Mouse (Mus musculus): Measurements from ENCODE around the gene Mydgf. TPM values are rescaled to one million over a fixed set of nuclear protein-coding genes. Genes with fewer than 3 reads are reported as not detected.

Gene Mydgf
- polyA plus RNA-seq (2012; rRNA removed) = 44.5 and 45.0 TPM in 2 replicates

- peak; percentile 95 for DNase-seq
- no peaks in the 10 kb centered on the region for H3K27me3 ChIP-seq (ENCODE audit: control insufficient read depth, insufficient read depth, low read length)
- WGBS = under 1% methylated on average over 47 of the region's 47 CpGs
- peak within 1 kb of the TSS; percentile 88 for H3K4me3 ChIP-seq (replicated peaks; ENCODE audit: insufficient read depth, low read depth, low read length)
- TF ChIP-seq CTCF (IDR thresholded peaks at IDR 0.05; ENCODE audit: borderline replicate concordance, insufficient read depth, low read depth, low read length) (no peak), POLR2A (IDR thresholded peaks at IDR 0.05; ENCODE audit: borderline replicate concordance, insufficient read depth, low read length) (peak; percentile 80)
- H3K4me1 ChIP-seq (ENCODE audit: control insufficient read depth, insufficient read depth, low read length) = no peaks in the 10 kb centered on the region
- H3K27ac ChIP-seq (ENCODE audit: insufficient read depth, low read length) = peak within 1 kb of the TSS; percentile 49; the same call in 1 of the 2 replicates
Measured at GRCm38 (mm10) chr17:56183658-56184103, at the start of gene Mydgf. TSS of gene Mydgf (minus strand) at chr17:56183920.

- Histone ChIP-seq H3K27me3 (ENCODE audit: control insufficient read depth, insufficient read depth, low read length) (no peaks in the 10 kb centered on the region), H3K4me1 (ENCODE audit: control insufficient read depth, insufficient read depth, low read length) (peaks cover 3% of the 10 kb centered on the region; the same call in 1 of the 2 replicates), H3K4me3 (replicated peaks; ENCODE audit: insufficient read depth, low read depth, low read length) (peak overlapping the region; percentile 43), H3K27ac (ENCODE audit: insufficient read depth, low read length) (peak overlapping the region; percentile 22; the same call in 1 of the 2 replicates)
- 25% methylated on average over 8 of the region's 8 CpGs for WGBS
- TF ChIP-seq CTCF (IDR thresholded peaks at IDR 0.05; ENCODE audit: borderline replicate concordance, insufficient read depth, low read depth, low read length) (no peak), POLR2A (IDR thresholded peaks at IDR 0.05; ENCODE audit: borderline replicate concordance, insufficient read depth, low read length) (no peak)
- DNase-seq = no peak
Measured at GRCm38 (mm10) chr17:56233389-56233788, 49.7 kb upstream of the Mydgf start.

GRCm38 (mm10) chr17:56229943-56230342 is 46.2 kb upstream of the Mydgf start:
- WGBS = 50% methylated on average over 10 of the region's 10 CpGs
- DNase-seq = no peak
- H3K4me1 ChIP-seq (ENCODE audit: control insufficient read depth, insufficient read depth, low read length) = peaks cover 3% of the 10 kb centered on the region; the same call in 1 of the 2 replicates
- TF ChIP-seq CTCF (IDR thresholded peaks at IDR 0.05; ENCODE audit: borderline replicate concordance, insufficient read depth, low read depth, low read length) = no peak
- no peak for TF ChIP-seq POLR2A (IDR thresholded peaks at IDR 0.05; ENCODE audit: borderline replicate concordance, insufficient read depth, low read length)
- no peak overlapping the region for H3K27ac ChIP-seq (ENCODE audit: insufficient read depth, low read length)
- no peak overlapping the region for H3K4me3 ChIP-seq (replicated peaks; ENCODE audit: insufficient read depth, low read depth, low read length)
- no peaks in the 10 kb centered on the region for H3K27me3 ChIP-seq (ENCODE audit: control insufficient read depth, insufficient read depth, low read length)

GRCm38 (mm10) chr17:56226566-56226965 is 42.8 kb upstream of the Mydgf start:
- H3K27me3 ChIP-seq (ENCODE audit: control insufficient read depth, insufficient read depth, low read length) = no peaks in the 10 kb centered on the region
- H3K4me1 ChIP-seq (ENCODE audit: control insufficient read depth, insufficient read depth, low read length) = no peaks in the 10 kb centered on the region
- no peak overlapping the region for H3K4me3 ChIP-seq (replicated peaks; ENCODE audit: insufficient read depth, low read depth, low read length)
- no peak for DNase-seq
- WGBS = 49% methylated on average over 3 of the region's 3 CpGs
- no peak overlapping the region for H3K27ac ChIP-seq (ENCODE audit: insufficient read depth, low read length)
- TF ChIP-seq POLR2A (IDR thresholded peaks at IDR 0.05; ENCODE audit: borderline replicate concordance, insufficient read depth, low read length) (no peak), CTCF (IDR thresholded peaks at IDR 0.05; ENCODE audit: borderline replicate concordance, insufficient read depth, low read depth, low read length) (no peak)

- H3K27me3 ChIP-seq (ENCODE audit: control insufficient read depth, insufficient read depth, low read length) = no peaks in the 10 kb centered on the region
- 29% methylated on average over 1 of the region's 1 CpGs for WGBS
- H3K27ac ChIP-seq (ENCODE audit: insufficient read depth, low read length) = no peak overlapping the region
- H3K4me1 ChIP-seq (ENCODE audit: control insufficient read depth, insufficient read depth, low read length) = no peaks in the 10 kb centered on the region
- DNase-seq = no peak
- TF ChIP-seq CTCF (IDR thresholded peaks at IDR 0.05; ENCODE audit: borderline replicate concordance, insufficient read depth, low read depth, low read length) = no peak
- TF ChIP-seq POLR2A (IDR thresholded peaks at IDR 0.05; ENCODE audit: borderline replicate concordance, insufficient read depth, low read length) = no peak
- no peak overlapping the region for H3K4me3 ChIP-seq (replicated peaks; ENCODE audit: insufficient read depth, low read depth, low read length)
Measured at GRCm38 (mm10) chr17:56224916-56225315, 41.2 kb upstream of the Mydgf start.

- H3K4me1 ChIP-seq (ENCODE audit: control insufficient read depth, insufficient read depth, low read length) = peaks cover 14% of the 10 kb centered on the region
- H3K27me3 ChIP-seq (ENCODE audit: control insufficient read depth, insufficient read depth, low read length) = no peaks in the 10 kb centered on the region
- DNase-seq = no peak
- no peak overlapping the region for H3K27ac ChIP-seq (ENCODE audit: insufficient read depth, low read length)
- WGBS = 44% methylated on average over 3 of the region's 3 CpGs
- no peak overlapping the region for H3K4me3 ChIP-seq (replicated peaks; ENCODE audit: insufficient read depth, low read depth, low read length)
- TF ChIP-seq POLR2A (IDR thresholded peaks at IDR 0.05; ENCODE audit: borderline replicate concordance, insufficient read depth, low read length) = no peak
- no peak for TF ChIP-seq CTCF (IDR thresholded peaks at IDR 0.05; ENCODE audit: borderline replicate concordance, insufficient read depth, low read depth, low read length)
Measured at GRCm38 (mm10) chr17:56219805-56220204, 36.1 kb upstream of the Mydgf start.

- Histone ChIP-seq H3K4me3 (replicated peaks; ENCODE audit: insufficient read depth, low read depth, low read length) (peak overlapping the region; percentile 61), H3K4me1 (ENCODE audit: control insufficient read depth, insufficient read depth, low read length) (peaks cover 14% of the 10 kb centered on the region), H3K27ac (ENCODE audit: insufficient read depth, low read length) (peak overlapping the region; percentile 27; the same call in 1 of the 2 replicates), H3K27me3 (ENCODE audit: control insufficient read depth, insufficient read depth, low read length) (no peaks in the 10 kb centered on the region)
- no peak for DNase-seq
- TF ChIP-seq CTCF (IDR thresholded peaks at IDR 0.05; ENCODE audit: borderline replicate concordance, insufficient read depth, low read depth, low read length) (no peak), POLR2A (IDR thresholded peaks at IDR 0.05; ENCODE audit: borderline replicate concordance, insufficient read depth, low read length) (no peak)
- WGBS = 41% methylated on average over 12 of the region's 12 CpGs
Measured at GRCm38 (mm10) chr17:56219251-56219650, 35.5 kb upstream of the Mydgf start.

- WGBS = under 1% methylated on average over 73 of the region's 78 CpGs
- H3K27ac ChIP-seq (ENCODE audit: insufficient read depth, low read length) = peak within 1 kb of the TSS; percentile 74
- peaks cover 14% of the 10 kb centered on the region for H3K4me1 ChIP-seq (ENCODE audit: control insufficient read depth, insufficient read depth, low read length)
- H3K4me3 ChIP-seq (replicated peaks; ENCODE audit: insufficient read depth, low read depth, low read length) = peak within 1 kb of the TSS; percentile 61
- DNase-seq = peak; percentile 92 to 96
- TF ChIP-seq POLR2A (IDR thresholded peaks at IDR 0.05; ENCODE audit: borderline replicate concordance, insufficient read depth, low read length) = peak; percentile 86; the same call in 1 of the 2 replicates
- no peak; the same call in 1 of the 2 replicates for TF ChIP-seq CTCF (IDR thresholded peaks at IDR 0.05; ENCODE audit: borderline replicate concordance, insufficient read depth, low read depth, low read length)
- no peaks in the 10 kb centered on the region for H3K27me3 ChIP-seq (ENCODE audit: control insufficient read depth, insufficient read depth, low read length)
Measured at GRCm38 (mm10) chr17:56218377-56219191, 34.9 kb upstream of the Mydgf start, which contains the start of gene Dpp9. TSS of gene Dpp9 (minus strand) at chr17:56218905.
